Mouse (Mus musculus) Patski (cell line): ENCODE results near the gene Hras. TPM values are rescaled to one million over a fixed set of nuclear protein-coding genes. Genes with fewer than 3 reads are reported as not detected.

Experiments
- ATAC-seq: fragments of 100-300 bp; one replicate; pipeline ENCODE4 v1.8.0; 2021
- CTCF ChIA-PET: fragments of 350-600 bp; sonication (Branson Sonifier 250); formaldehyde crosslinking; loops from one replicate; lab custom pipeline; 2022; ENCODE audit warnings: inconsistent platforms; lab: Charles Lee
- POLR2A ChIA-PET: fragments of 350-600 bp; sonication (Branson Sonifier 250); formaldehyde crosslinking; loops from one replicate; lab custom pipeline; 2022; ENCODE audit warnings: antibody characterized with exemption, inconsistent platforms; lab: Charles Lee
- DNase-seq: peaks from one replicate; pipeline ENCODE4 v3.0.0-alpha.2; 2011; ENCODE audit warnings: low read depth, low spot score
- H3K27me3 ChIP-seq: fragments of 371-371 bp; one replicate; pipeline ENCODE4 v1.5.1; 2021
- CTCF ChIP-seq: fragments of 100-300 bp; IDR thresholded peaks from one replicate; pipeline ENCODE4 v1.5.1; 2021
- in situ Hi-C: fragments of 300-500 bp; cut with MboI; formaldehyde crosslinking; loops from 3 replicates; pipeline ENCODE4 v1.11.1; 2018; ENCODE audit warnings: low pct_unique_long_range_greater_than_20kb, mixed read lengths
- polyA plus RNA-seq: library from polyadenylated mRNA; unstranded; gene quantifications from one replicate; pipeline ENCODE4 v1.2.3, GENCODE M21; 2021

Gene Hras
- polyA plus RNA-seq, 1 experiment from 2014 or later, result 80.1 TPM

GRCm38 (mm10) chr7:141188733-141189132 is 5.1 kb downstream of the Hras start:
- POLR2A ChIA-PET, result no interaction called here
- no peak for ATAC-seq
- H3K27me3 ChIP-seq, result no peaks in the 10 kb centered on the region
- in situ Hi-C loops, result no loop called here
- DNase-seq, result no peak
- TF ChIP-seq CTCF, result no peak
- CTCF ChIA-PET, result no interaction called here

- no peak for DNase-seq
- CTCF ChIA-PET, result interaction anchor here (1.2 kb wide), 1 partner anchor 118 kb away, joined by 3 read pairs; no protein-coding TSS in a partner anchor
Measured at GRCm38 (mm10) chr7:141188194-141188593, 5.6 kb downstream of the Hras start.

GRCm38 (mm10) chr7:141176173-141176572 is 17.6 kb downstream of the Hras start:
- peak; percentile 91 for TF ChIP-seq CTCF
- ChIA-PET CTCF (interaction anchor here (0.7 to 2.0 kb wide), 14 partner anchors 8 to 216 kb away, joined by 3 to 10 read pairs (median 4); no protein-coding TSS in a partner anchor), POLR2A (interaction anchor here (0.5 to 0.6 kb wide), 2 partner anchors 18 to 26 kb away, joined by 3 to 4 read pairs; no protein-coding TSS in a partner anchor)
- H3K27me3 ChIP-seq, result no peaks in the 10 kb centered on the region
- no peak for ATAC-seq
- in situ Hi-C loops, result loop anchor here (5.0 to 10.0 kb wide), 3 partner anchors 121 to 331 kb away; partner anchors contain the start of genes Gm45717, Ifitm2, Odf3 and Scgb1c1
- no peak for DNase-seq

More at GRCm38 (mm10) chr7:141188194-141188593, 5.6 kb downstream of the Hras start:
- no peaks in the 10 kb centered on the region for H3K27me3 ChIP-seq
- in situ Hi-C loops, result no loop called here
- no peak for TF ChIP-seq CTCF
- ATAC-seq, result no peak
- POLR2A ChIA-PET, result no interaction called here

- DNase-seq (no peak), ATAC-seq (no peak)
- no peaks in the 10 kb centered on the region for H3K27me3 ChIP-seq
- no peak for TF ChIP-seq CTCF
- ChIA-PET CTCF (interaction anchor here (1.5 to 1.6 kb wide), 3 partner anchors 17 to 216 kb away, joined by 3 to 6 read pairs (median 4); no protein-coding TSS in a partner anchor), POLR2A (no interaction called here)
- in situ Hi-C loops, result loop anchor here (5.0 to 10.0 kb wide), 3 partner anchors 120 to 330 kb away; partner anchors contain the start of genes Gm45717, Ifitm2, Odf3 and Scgb1c1
Measured at GRCm38 (mm10) chr7:141175068-141175467, 18.7 kb downstream of the Hras start.

- CTCF ChIA-PET, result interaction anchor here (1.4 kb wide), 1 partner anchor 103 kb away, joined by 4 read pairs; no protein-coding TSS in a partner anchor
- ATAC-seq, result no peak
- H3K27me3 ChIP-seq, result no peaks in the 10 kb centered on the region
- no peak for DNase-seq
- TF ChIP-seq CTCF, result no peak
- in situ Hi-C loops, result loop anchor here (10.0 to 25.0 kb wide), 3 partner anchors 119 to 1061 kb away; partner anchors contain the start of genes Echs1, Fuom, Odf3 and Paox
- POLR2A ChIA-PET, result no interaction called here
Measured at GRCm38 (mm10) chr7:141173323-141173850, 20.4 kb downstream of the Hras start.

GRCm38 (mm10) chr7:141172116-141173006 is 21.4 kb downstream of the Hras start, which contains the start of gene Rnh1:
Gene Rnh1 (minus strand): TSS chr7:141172857.
- in situ Hi-C loops, result loop anchor here (10.0 to 25.0 kb wide), 3 partner anchors 118 to 1060 kb away; partner anchors contain the start of genes Echs1, Fuom, Odf3 and Paox
- no peak for TF ChIP-seq CTCF
- ATAC-seq, result peak; percentile 35
- ChIA-PET POLR2A (no interaction called here), CTCF (interaction anchor here (1.4 kb wide), 1 partner anchor 102 kb away, joined by 4 read pairs; no protein-coding TSS in a partner anchor)
- no peaks in the 10 kb centered on the region for H3K27me3 ChIP-seq
- DNase-seq, result peak; percentile 62

GRCm38 (mm10) chr7:141169866-141170265 is 23.9 kb downstream of the Hras start:
- no peak for TF ChIP-seq CTCF
- H3K27me3 ChIP-seq, result no peaks in the 10 kb centered on the region
- POLR2A ChIA-PET, result no interaction called here

GRCm38 (mm10) chr7:141169300-141169699 is 24.5 kb downstream of the Hras start:
- H3K27me3 ChIP-seq, result no peaks in the 10 kb centered on the region
- DNase-seq (no peak), ATAC-seq (no peak)
- ChIA-PET CTCF (no interaction called here), POLR2A (no interaction called here)
- in situ Hi-C loops, result loop anchor here (25.0 kb wide), 1 partner anchor 1057 kb away; the partner anchor contains the start of genes Echs1, Fuom and Paox
- no peak for TF ChIP-seq CTCF

More at GRCm38 (mm10) chr7:141169866-141170265, 23.9 kb downstream of the Hras start:
- DNase-seq (no peak), ATAC-seq (no peak)
- in situ Hi-C loops, result loop anchor here (10.0 to 25.0 kb wide), 3 partner anchors 115 to 1058 kb away; partner anchors contain the start of genes Echs1, Fuom, Odf3 and Paox
- CTCF ChIA-PET, result no interaction called here

GRCm38 (mm10) chr7:141168518-141168953 is 25.3 kb downstream of the Hras start:
- H3K27me3 ChIP-seq, result no peaks in the 10 kb centered on the region
- DNase-seq (no peak), ATAC-seq (peak; percentile 56)
- ChIA-PET POLR2A (no interaction called here), CTCF (interaction anchor here (0.7 kb wide), 1 partner anchor 8 kb away, joined by 3 read pairs; no protein-coding TSS in a partner anchor)
- in situ Hi-C loops, result loop anchor here (25.0 kb wide), 1 partner anchor 1056 kb away; the partner anchor contains the start of genes Echs1, Fuom and Paox
- TF ChIP-seq CTCF, result no peak
